Mouse (Mus musculus): ENCODE measurements around the gene Npm3. TPM values are rescaled to one million over a fixed set of nuclear protein-coding genes. Genes with fewer than 3 reads are reported as not detected.

Gene Npm3
- polyA plus RNA-seq, 1 experiment = 56.0 TPM

DNA sequence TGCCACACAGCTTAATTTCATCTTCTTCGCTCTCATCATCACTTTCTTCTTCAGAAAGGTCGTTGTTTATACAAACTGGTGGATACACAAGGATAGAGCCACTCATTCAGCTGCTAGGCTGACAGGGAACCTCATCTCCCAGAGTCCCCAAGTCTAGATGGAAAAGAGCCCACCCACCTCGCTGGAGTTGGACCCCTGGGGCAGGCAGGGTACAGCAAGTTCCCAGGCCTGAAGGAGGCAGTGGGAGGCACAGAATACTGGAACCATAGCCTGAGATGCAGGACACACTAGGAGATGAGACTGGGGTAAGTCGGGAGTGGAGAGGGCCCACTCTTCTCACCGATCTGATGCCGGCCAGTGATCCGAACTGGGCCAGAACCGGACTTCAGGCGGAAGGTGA is 1.2 kb downstream of the Npm3 start:
- TF ChIP-seq POLR2A (IDR thresholded peaks at IDR 0.05; ENCODE audit: borderline replicate concordance, control insufficient read depth, low read depth, low read length) (no peak), CTCF (IDR thresholded peaks at IDR 0.05; ENCODE audit: control insufficient read depth, insufficient read depth, low read length) (no peak)
- 44% methylated on average over 9 of the region's 9 CpGs for WGBS
- Histone ChIP-seq H3K27ac (ENCODE audit: control insufficient read depth, insufficient read depth, low read depth, low read length, poor library complexity) (no peak overlapping the region), H3K4me1 (ENCODE audit: control insufficient read depth, insufficient read depth, low read length) (peaks cover 6% of the 10 kb centered on the region), H3K4me3 (replicated peaks; ENCODE audit: control insufficient read depth, low read depth, low read length) (peak overlapping the region; percentile 77)

DNA sequence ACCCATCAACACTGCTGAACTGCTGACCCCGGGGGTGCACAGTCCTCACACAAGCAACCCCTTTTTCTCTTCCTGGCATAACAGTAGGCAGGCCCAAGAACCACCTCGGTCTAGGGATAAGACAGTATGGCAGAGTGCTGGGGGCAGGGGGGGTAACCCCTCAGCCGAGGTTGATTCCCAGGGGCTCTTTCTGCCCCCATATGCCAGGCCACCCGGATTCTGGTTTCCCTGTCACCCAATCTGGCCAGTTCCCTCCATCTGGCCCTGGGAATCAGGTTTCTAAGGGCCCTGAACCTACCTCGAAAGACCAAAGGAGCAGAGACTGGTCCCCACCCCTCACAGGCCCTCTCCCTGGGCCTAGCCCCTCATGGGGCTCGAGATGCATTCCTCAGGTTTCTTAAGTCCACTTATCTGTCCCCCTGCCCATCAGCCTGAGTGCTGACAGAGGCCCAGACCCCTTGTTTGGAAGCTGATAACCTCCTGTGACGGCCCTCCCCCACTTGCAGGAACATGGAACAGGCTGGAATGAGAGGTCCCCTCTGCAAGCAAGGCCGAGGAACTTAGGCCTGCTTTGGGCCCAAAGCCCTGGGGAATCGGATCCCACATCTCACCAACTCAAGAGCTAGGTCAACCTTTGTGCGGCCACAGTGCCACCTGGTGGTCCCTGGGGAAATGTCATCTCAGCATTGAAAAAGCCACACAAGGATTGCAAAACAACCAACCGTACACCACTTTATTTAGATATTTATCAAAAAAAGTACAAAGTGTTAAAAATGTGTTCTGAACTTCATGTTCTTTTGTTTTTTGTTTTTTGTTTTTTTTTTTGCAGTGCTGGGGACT is 2.1 kb downstream of the Npm3 start:
- H3K4me1 ChIP-seq (ENCODE audit: control insufficient read depth, insufficient read depth, low read length) = peaks cover 6% of the 10 kb centered on the region
- no peak overlapping the region for H3K27ac ChIP-seq (ENCODE audit: control insufficient read depth, insufficient read depth, low read depth, low read length, poor library complexity)
- WGBS = 43% methylated on average over 11 of the region's 11 CpGs

DNA sequence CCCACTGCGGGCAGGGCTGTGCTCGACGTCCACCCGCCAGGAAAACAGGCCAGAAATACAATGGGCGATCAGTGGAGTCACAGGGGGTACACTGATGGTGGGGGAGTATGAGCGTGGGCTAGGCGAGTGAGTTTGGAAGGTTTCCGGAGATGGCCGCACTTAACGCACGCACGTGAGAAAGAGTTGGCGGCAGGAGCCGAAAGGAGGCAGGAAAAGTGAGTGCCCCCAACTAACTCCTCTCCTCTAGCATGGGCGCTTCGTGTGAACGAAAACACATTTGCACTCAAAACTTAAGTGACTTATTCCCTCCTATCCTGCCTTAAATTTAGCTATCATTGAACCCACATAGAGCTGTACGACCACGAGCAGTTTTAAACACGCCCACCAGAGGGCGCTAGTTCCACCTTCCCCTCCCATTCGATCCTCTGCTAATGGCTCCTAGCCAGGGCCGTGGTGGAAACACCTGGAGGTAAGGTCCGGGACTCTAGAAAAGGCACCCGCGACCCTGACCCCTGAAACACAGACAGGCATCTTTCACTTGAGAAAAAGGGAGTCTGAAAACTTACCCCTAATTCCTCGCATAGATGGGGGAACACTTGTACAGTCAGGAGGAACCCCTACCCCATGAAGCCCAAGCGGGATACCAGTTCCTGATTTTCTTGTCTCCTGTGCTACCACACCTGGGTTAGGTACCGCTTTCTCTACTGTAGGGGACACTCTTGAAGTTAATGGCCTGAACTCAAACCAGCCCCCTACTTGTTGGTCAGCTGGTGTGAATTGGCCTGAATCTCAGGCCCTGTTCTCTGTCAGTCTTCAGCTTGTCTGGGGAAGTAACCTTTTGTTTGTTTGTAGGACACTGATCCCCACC is 3.0 kb downstream of the Npm3 start:
- H3K4me1 ChIP-seq (ENCODE audit: control insufficient read depth, insufficient read depth, low read length) = peaks cover 6% of the 10 kb centered on the region
- WGBS = 15% methylated on average over 29 of the region's 29 CpGs
- TF ChIP-seq POLR2A (IDR thresholded peaks at IDR 0.05; ENCODE audit: borderline replicate concordance, control insufficient read depth, low read depth, low read length) (no peak), CTCF (IDR thresholded peaks at IDR 0.05; ENCODE audit: control insufficient read depth, insufficient read depth, low read length) (peak; percentile 92)
- no peak overlapping the region for H3K27ac ChIP-seq (ENCODE audit: control insufficient read depth, insufficient read depth, low read depth, low read length, poor library complexity)
- H3K4me3 ChIP-seq (replicated peaks; ENCODE audit: control insufficient read depth, low read depth, low read length) = no peak overlapping the region

More for the DNA sequence above, 2.1 kb downstream of the Npm3 start:
- no peak for TF ChIP-seq POLR2A (IDR thresholded peaks at IDR 0.05; ENCODE audit: borderline replicate concordance, control insufficient read depth, low read depth, low read length)
- TF ChIP-seq CTCF (IDR thresholded peaks at IDR 0.05; ENCODE audit: control insufficient read depth, insufficient read depth, low read length) = peak; percentile 93
- H3K4me3 ChIP-seq (replicated peaks; ENCODE audit: control insufficient read depth, low read depth, low read length) = no peak overlapping the region

DNA sequence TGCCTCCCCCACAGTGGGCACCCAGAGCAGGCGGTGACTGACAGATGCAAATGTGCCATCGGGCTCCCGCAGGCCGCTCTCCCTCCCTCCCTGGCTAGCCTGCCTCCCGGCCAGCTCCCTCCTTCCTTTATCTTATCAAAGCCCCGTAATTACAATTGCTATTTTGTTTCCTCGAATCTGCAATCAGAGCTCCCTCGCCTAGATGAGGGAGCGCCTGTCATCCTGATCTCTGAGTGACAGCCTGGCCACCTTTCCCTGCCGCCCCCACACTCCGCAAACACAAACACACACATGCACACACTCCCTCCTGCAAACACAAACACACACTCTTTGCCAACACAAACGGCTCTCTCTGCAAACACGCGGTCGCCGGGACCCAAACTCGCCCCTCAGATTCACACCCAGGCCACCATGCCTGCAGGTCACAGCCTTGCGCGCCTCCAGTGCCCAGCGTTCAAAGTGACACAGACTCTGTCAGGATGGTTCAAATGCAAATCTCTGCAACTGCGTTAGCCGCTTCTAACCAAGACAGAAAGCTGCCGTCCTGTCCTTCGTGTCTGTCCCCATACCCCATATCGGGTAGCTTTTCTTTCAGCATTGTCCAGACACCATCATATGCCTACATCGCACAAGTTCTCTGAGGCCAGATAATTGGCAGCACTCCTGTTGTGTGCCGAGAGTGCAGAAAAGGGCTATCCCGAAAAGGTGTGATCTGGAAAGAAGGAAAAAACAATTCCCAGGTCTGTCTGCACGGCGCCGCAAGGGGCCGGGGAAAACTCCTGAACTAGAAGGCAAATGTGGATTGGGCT is 3.8 kb downstream of the Npm3 start:
- H3K27ac ChIP-seq (ENCODE audit: control insufficient read depth, insufficient read depth, low read depth, low read length, poor library complexity) = no peak overlapping the region
- 22% methylated on average over 32 of the region's 32 CpGs for WGBS
- no peak overlapping the region for H3K4me3 ChIP-seq (replicated peaks; ENCODE audit: control insufficient read depth, low read depth, low read length)
- no peak for TF ChIP-seq CTCF (IDR thresholded peaks at IDR 0.05; ENCODE audit: control insufficient read depth, insufficient read depth, low read length)
- no peak for TF ChIP-seq POLR2A (IDR thresholded peaks at IDR 0.05; ENCODE audit: borderline replicate concordance, control insufficient read depth, low read depth, low read length)
- H3K4me1 ChIP-seq (ENCODE audit: control insufficient read depth, insufficient read depth, low read length) = peaks cover 6% of the 10 kb centered on the region

DNA sequence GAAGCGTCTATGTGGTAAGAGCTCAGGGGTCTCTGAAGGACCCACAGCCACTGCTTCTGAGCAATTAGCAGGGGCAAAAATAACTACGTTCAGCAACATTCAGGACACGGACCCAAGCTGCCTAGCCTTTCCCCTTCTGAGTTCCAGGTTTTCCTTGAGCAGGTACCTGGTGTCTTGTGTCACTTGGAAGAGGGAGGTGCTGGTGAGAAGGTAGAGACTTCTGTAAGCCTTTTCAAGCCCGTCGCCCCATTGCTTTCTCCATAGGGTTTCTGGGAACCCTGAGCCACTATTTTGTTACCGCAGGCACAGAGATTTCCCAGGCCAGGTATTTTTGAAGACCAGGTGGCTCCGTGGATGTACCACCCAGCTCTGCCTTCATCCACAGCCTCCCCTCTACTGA is 5.8 kb downstream of the Npm3 start:
- Histone ChIP-seq H3K4me1 (ENCODE audit: control insufficient read depth, insufficient read depth, low read length) (peaks cover 5% of the 10 kb centered on the region), H3K4me3 (replicated peaks; ENCODE audit: control insufficient read depth, low read depth, low read length) (no peak overlapping the region), H3K27ac (ENCODE audit: control insufficient read depth, insufficient read depth, low read depth, low read length, poor library complexity) (no peak overlapping the region)
- TF ChIP-seq POLR2A (IDR thresholded peaks at IDR 0.05; ENCODE audit: borderline replicate concordance, control insufficient read depth, low read depth, low read length) = no peak
- TF ChIP-seq CTCF (IDR thresholded peaks at IDR 0.05; ENCODE audit: control insufficient read depth, insufficient read depth, low read length) = no peak
- 80% methylated on average over 7 of the region's 7 CpGs for WGBS

DNA sequence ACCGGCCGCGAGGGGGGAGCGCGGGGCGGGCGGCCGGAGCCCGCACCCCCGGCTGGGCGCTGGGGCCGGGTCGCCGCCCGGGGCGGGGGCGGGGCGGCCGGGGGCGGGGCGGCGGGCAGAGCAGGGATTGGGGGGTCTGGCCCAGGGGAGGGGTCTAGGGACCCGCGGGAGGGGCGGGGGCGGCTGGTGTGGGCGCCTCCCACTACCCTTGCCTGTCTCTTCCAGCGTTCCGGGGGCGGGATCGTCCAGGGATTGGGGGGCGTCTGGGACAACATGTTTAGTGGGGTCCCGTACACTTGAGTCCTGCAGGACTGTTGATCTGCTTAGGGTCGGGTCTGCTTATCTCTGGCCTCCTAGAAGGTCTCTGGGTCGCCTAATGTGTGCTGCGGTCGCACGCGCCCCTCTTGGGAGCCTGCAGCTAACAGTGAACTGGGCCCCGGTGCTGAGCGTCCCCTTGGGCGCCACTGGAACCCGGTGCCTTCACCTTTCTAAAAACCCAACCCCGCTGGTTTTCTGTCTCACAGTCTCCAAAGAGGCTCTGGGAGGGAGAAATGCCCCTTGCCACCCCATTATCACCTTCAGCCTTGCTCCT is 6.3 kb downstream of the Npm3 start:
- TF ChIP-seq POLR2A (IDR thresholded peaks at IDR 0.05; ENCODE audit: borderline replicate concordance, control insufficient read depth, low read depth, low read length) (no peak), CTCF (IDR thresholded peaks at IDR 0.05; ENCODE audit: control insufficient read depth, insufficient read depth, low read length) (no peak)
- Histone ChIP-seq H3K4me1 (ENCODE audit: control insufficient read depth, insufficient read depth, low read length) (peaks cover 2% of the 10 kb centered on the region; the same call in 1 of the 2 replicates), H3K4me3 (replicated peaks; ENCODE audit: control insufficient read depth, low read depth, low read length) (no peak overlapping the region), H3K27ac (ENCODE audit: control insufficient read depth, insufficient read depth, low read depth, low read length, poor library complexity) (no peak overlapping the region)
- WGBS = 12% methylated on average over 38 of the region's 44 CpGs

DNA sequence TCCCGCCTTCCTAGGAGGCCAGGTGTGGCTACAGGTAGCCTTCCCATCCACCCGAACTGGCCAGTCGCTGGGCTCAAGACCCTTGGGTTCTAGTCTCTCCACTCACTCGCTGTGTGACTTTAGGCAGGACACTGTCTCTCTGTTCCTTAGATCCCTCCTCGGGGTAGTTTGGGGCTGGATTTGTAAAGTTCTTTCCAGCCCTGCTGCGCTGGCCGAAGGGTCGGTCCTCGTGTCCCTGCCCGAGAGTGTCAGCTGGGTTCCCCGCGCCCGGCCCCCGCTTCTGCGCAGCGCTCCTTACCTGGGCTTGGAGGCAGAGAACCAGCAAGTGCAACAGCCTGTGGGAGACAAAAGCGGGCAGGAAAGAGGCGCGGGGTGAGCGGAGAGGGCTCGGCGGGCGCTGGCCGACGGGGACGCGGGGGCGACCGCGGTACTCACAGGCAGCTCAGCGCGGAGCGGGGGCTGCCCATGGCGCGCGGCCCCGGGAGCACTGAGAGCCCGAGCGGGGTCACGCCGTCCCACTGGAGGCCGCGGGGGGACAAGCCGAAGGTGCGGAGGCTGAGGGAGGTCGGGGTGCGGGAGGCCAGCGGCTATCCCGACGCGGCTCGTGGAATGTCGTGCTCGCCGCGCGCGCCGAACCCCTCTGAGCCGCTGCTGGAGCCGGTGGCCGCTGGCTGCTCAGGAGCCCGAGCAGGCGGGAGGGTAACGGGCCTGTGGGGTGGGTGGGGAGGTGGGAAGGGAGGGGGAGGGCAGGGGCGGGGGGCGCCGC is 7.0 kb downstream of the Npm3 start, which contains the start of gene Fgf8:
Gene Fgf8, minus strand, starts transcription at position 698 of the 766 bp plus-strand sequence.
- Histone ChIP-seq H3K27ac (ENCODE audit: control insufficient read depth, insufficient read depth, low read depth, low read length, poor library complexity) (no peak within 1 kb of the TSS), H3K4me3 (replicated peaks; ENCODE audit: control insufficient read depth, low read depth, low read length) (no peak within 1 kb of the TSS), H3K4me1 (ENCODE audit: control insufficient read depth, insufficient read depth, low read length) (peaks cover 2% of the 10 kb centered on the region; the same call in 1 of the 2 replicates)
- WGBS = 1% methylated on average over 64 of the region's 68 CpGs
- TF ChIP-seq CTCF (IDR thresholded peaks at IDR 0.05; ENCODE audit: control insufficient read depth, insufficient read depth, low read length) = no peak
- TF ChIP-seq POLR2A (IDR thresholded peaks at IDR 0.05; ENCODE audit: borderline replicate concordance, control insufficient read depth, low read depth, low read length) = no peak
